Mouse (Mus musculus) layer of hippocampus, adult 9-10 months (tissue): ENCODE measurements around the gene Gm6685.
"Not testable (repeated sequence)": the region's sequence is repeated elsewhere in the genome, so short reads cannot be mapped to it uniquely, and the experiment has no call there.

ENCODE experiments used
- DNase-seq: peaks from one replicate; pipeline ENCODE4 v3.0.0; 2022; ENCODE audit warnings: low spot score

Gene Gm6685

GRCm38 (mm10) chr11:28339224-28340150 lies at the start of gene Gm6685:
Gene Gm6685, minus strand, starts transcription at chr11:28339867.
- not testable (repeated sequence) for DNase-seq

GRCm38 (mm10) chr11:28375891-28376290 lies 36.2 kb upstream of the Gm6685 start:
- no peak for DNase-seq

GRCm38 (mm10) chr11:28374636-28375035 lies 35.0 kb upstream of the Gm6685 start:
- no peak for DNase-seq

- not testable (repeated sequence) for DNase-seq
Observed at GRCm38 (mm10) chr11:28371381-28371780, 31.7 kb upstream of the Gm6685 start.

- no peak for DNase-seq
Observed at GRCm38 (mm10) chr11:28365929-28366244, 26.2 kb upstream of the Gm6685 start.

- DNase-seq: peak; percentile 33
Observed at GRCm38 (mm10) chr11:28365209-28365928, 25.7 kb upstream of the Gm6685 start.

- no peak for DNase-seq
Observed at GRCm38 (mm10) chr11:28343465-28343864, 3.8 kb upstream of the Gm6685 start.

GRCm38 (mm10) chr11:28341887-28342286 lies 2.2 kb upstream of the Gm6685 start:
- DNase-seq: no peak

GRCm38 (mm10) chr11:28327878-28328277 lies 11.8 kb downstream of the Gm6685 start:
- no peak for DNase-seq

GRCm38 (mm10) chr11:28313396-28313795 lies 26.3 kb downstream of the Gm6685 start:
- DNase-seq: no peak

- DNase-seq: no peak
Observed at GRCm38 (mm10) chr11:28307723-28308122, 31.9 kb downstream of the Gm6685 start.

GRCm38 (mm10) chr11:28290440-28290839 lies 49.2 kb downstream of the Gm6685 start:
- DNase-seq: no peak
